Mouse (Mus musculus) MEL (cell line): Measurements from ENCODE around the gene Polr2j. TPM values are rescaled to one million over a fixed set of nuclear protein-coding genes. Genes with fewer than 3 reads are reported as not detected.

Experiments
- DNase-seq: peaks from one replicate; pipeline ENCODE4 v3.0.0; 2011; ENCODE audit warnings: low read depth, low spot score
- H3K27ac ChIP-seq: 2 replicates; pipeline ENCODE4 v1.5.1; 2012; ENCODE audit warnings: low read depth, mild to moderate bottlenecking, control low read depth, low read length, moderate library complexity; ENCODE audit not compliant: control insufficient read depth
- H3K27me3 ChIP-seq, 2 experiments: fragments of 150-350 bp in 1 of 2; sonication (generic) in 1 of 2; 2 replicates each; pipeline ENCODE4 v1.6.1; 2012; ENCODE audit warnings: low read length in 2 of 2, mild to moderate bottlenecking in 2 of 2, improper control_type of control experiment in 1 of 2, moderate library complexity in 1 of 2; ENCODE audit not compliant: insufficient read depth in 2 of 2, control insufficient read depth in 1 of 2
- H3K36me3 ChIP-seq, 2 experiments: 2 replicates each; pipeline ENCODE4 v1.6.1; 2012 to 2014; ENCODE audit warnings: low read length in 2 of 2, improper control_type of control experiment in 1 of 2, inconsistent platforms in 1 of 2, mild to moderate bottlenecking in 1 of 2; ENCODE audit not compliant: insufficient read depth in 2 of 2, control insufficient read depth in 1 of 2
- H3K4me1 ChIP-seq, 2 experiments: fragments of 150-350 bp in 1 of 2; sonication (generic) in 1 of 2; 2 replicates each; pipeline ENCODE4 v1.6.1; 2012; ENCODE audit warnings: low read length in 2 of 2, improper control_type of control experiment in 1 of 2, mild to moderate bottlenecking in 1 of 2; ENCODE audit not compliant: insufficient read depth in 2 of 2, control insufficient read depth in 1 of 2
- H3K4me3 ChIP-seq, 2 experiments: fragments of 150-350 bp in 1 of 2; sonication (generic) in 1 of 2; 2 replicates each; pipeline ENCODE4 v1.5.1; 2012; ENCODE audit warnings: low read depth in 2 of 2, low read length in 2 of 2, mild to moderate bottlenecking in 2 of 2, moderate library complexity in 2 of 2, control low read depth in 1 of 2, improper control_type of control experiment in 1 of 2; ENCODE audit not compliant: control insufficient read depth in 1 of 2, insufficient read depth in 1 of 2
- H3K79me2 ChIP-seq: 2 replicates; pipeline ENCODE4 v1.6.1; 2012; ENCODE audit warnings: mild to moderate bottlenecking, low read length, moderate library complexity; ENCODE audit not compliant: control insufficient read depth, poor library complexity, insufficient read depth
- H3K9ac ChIP-seq: 2 replicates; pipeline ENCODE4 v1.6.1; 2012; ENCODE audit warnings: low read depth, mild to moderate bottlenecking, control low read depth, low read length, moderate library complexity; ENCODE audit not compliant: control insufficient read depth, poor library complexity, severe bottlenecking
- H3K9me3 ChIP-seq: fragments of 150-350 bp; sonication (generic); replicated peaks from 2 replicates; pipeline ENCODE4 v1.6.1; 2012; ENCODE audit warnings: mild to moderate bottlenecking, low read length, improper control_type of control experiment, moderate library complexity; ENCODE audit not compliant: insufficient read depth
- CTCF ChIP-seq, 3 experiments: IDR thresholded peaks in 2 of 3; conservative IDR thresholded peaks in 1 of 3; 2 replicates each; pipeline ENCODE4 v1.5.1; 2011 to 2012; ENCODE audit warnings: low read length in 3 of 3, low read depth in 2 of 3, mild to moderate bottlenecking in 2 of 3, improper control_type of control experiment in 1 of 3, inconsistent platforms in 1 of 3, mixed read lengths in 1 of 3, moderate library complexity in 1 of 3; ENCODE audit not compliant: control insufficient read depth in 1 of 3, insufficient read depth in 1 of 3, poor library complexity in 1 of 3, severe bottlenecking in 1 of 3
- EP300 ChIP-seq, 2 experiments: IDR thresholded peaks; 2 replicates each; pipeline ENCODE4 v1.6.1; 2011; ENCODE audit warnings: improper control_type of control experiment in 2 of 2, low read length in 2 of 2, low read depth in 1 of 2, mild to moderate bottlenecking in 1 of 2
- ETS1 ChIP-seq: IDR thresholded peaks from 2 replicates; pipeline ENCODE4 v1.6.1; 2012; ENCODE audit warnings: low read depth, mild to moderate bottlenecking, inconsistent platforms, low read length, improper control_type of control experiment, moderate library complexity
- GATA1 ChIP-seq: IDR thresholded peaks from 2 replicates; pipeline ENCODE4 v1.6.1; 2011; ENCODE audit warnings: low read depth, low read length, improper control_type of control experiment
- HCFC1 ChIP-seq: IDR thresholded peaks from 2 replicates; pipeline ENCODE4 v1.6.1; 2012; ENCODE audit warnings: low read depth, mild to moderate bottlenecking, inconsistent platforms, low read length, improper control_type of control experiment, moderate library complexity
- MAFK ChIP-seq: IDR thresholded peaks from 2 replicates; pipeline ENCODE4 v1.6.1; 2011; ENCODE audit warnings: low read depth, mild to moderate bottlenecking, low read length, improper control_type of control experiment, borderline replicate concordance
- MAZ ChIP-seq: IDR thresholded peaks from 2 replicates; pipeline ENCODE4 v1.6.1; 2012; ENCODE audit warnings: low read depth, mild to moderate bottlenecking, inconsistent platforms, low read length, improper control_type of control experiment
- MYC ChIP-seq: IDR thresholded peaks from 2 replicates; pipeline ENCODE4 v1.6.1; 2011; ENCODE audit warnings: low read depth, mild to moderate bottlenecking, low read length, improper control_type of control experiment, moderate library complexity
- NELFE ChIP-seq: IDR thresholded peaks from 2 replicates; pipeline ENCODE4 v1.6.1; 2011; ENCODE audit warnings: low read depth, low read length, improper control_type of control experiment
- POLR2AphosphoS5 ChIP-seq: IDR thresholded peaks from 2 replicates; pipeline ENCODE4 v1.6.1; 2012; ENCODE audit warnings: low read depth, borderline replicate concordance, mild to moderate bottlenecking, inconsistent platforms, low read length, moderate library complexity, mixed read lengths
- RAD21 ChIP-seq: IDR thresholded peaks from 2 replicates; pipeline ENCODE4 v1.6.1; 2011; ENCODE audit warnings: mild to moderate bottlenecking, low read depth, low read length, improper control_type of control experiment
- RCOR1 ChIP-seq: IDR thresholded peaks from 2 replicates; pipeline ENCODE4 v1.6.1; 2012; ENCODE audit warnings: low read depth, mild to moderate bottlenecking, inconsistent platforms, low read length, improper control_type of control experiment
- SIN3A ChIP-seq: IDR thresholded peaks from 2 replicates; pipeline ENCODE4 v1.6.1; 2012; ENCODE audit warnings: low read length, improper control_type of control experiment, inconsistent platforms
- TAL1 ChIP-seq: IDR thresholded peaks from 2 replicates; pipeline ENCODE4 v1.6.1; 2012; ENCODE audit warnings: mild to moderate bottlenecking, inconsistent platforms, low read length, moderate library complexity, mixed read lengths
- TCF12 ChIP-seq: IDR thresholded peaks from 2 replicates; pipeline ENCODE4 v1.6.1; 2014; ENCODE audit warnings: low read depth, mild to moderate bottlenecking, inconsistent platforms, low read length, improper control_type of control experiment, moderate library complexity
- UBTF ChIP-seq: IDR thresholded peaks from 2 replicates; pipeline ENCODE4 v1.6.1; 2012; ENCODE audit warnings: low read depth, mild to moderate bottlenecking, inconsistent platforms, low read length, improper control_type of control experiment, moderate library complexity, borderline replicate concordance; ENCODE audit not compliant: insufficient read depth
- USF1 ChIP-seq: IDR thresholded peaks from 2 replicates; pipeline ENCODE4 v1.6.1; 2014; ENCODE audit warnings: low read depth, mild to moderate bottlenecking, inconsistent platforms, low read length, improper control_type of control experiment, moderate library complexity
- polyA plus RNA-seq, 2 experiments: library from polyadenylated mRNA; stranded (reverse) in 1 of 2; unstranded in 1 of 2; fragments of >175 nt in 1 of 2; fragments of >200 nt in 1 of 2; gene quantifications; 2 replicates each; pipeline versions ENCODE4 v1.2.1 to v1.2.4; 2012; ENCODE audit warnings: low replicate concordance in 2 of 2, low read depth in 1 of 2; ENCODE audit not compliant: insufficient read length in 2 of 2, insufficient read depth in 1 of 2, missing spikeins in 1 of 2
- total RNA-seq: library from RNA; depleted of rRNA; stranded (reverse); fragments of 300-350 nt; gene quantifications from 2 replicates; pipeline ENCODE4 v1.2.3, GENCODE M21; 2012

The Polr2j gene
- total and polyA plus RNA-seq, 3 experiments, result 269 to 316 TPM; not detected in 1

GRCm38 (mm10) chr5:136144606-136145430 is 28.4 kb downstream of the Polr2j start:
- Histone ChIP-seq H3K27me3 (no peaks in the 10 kb centered on the region), H3K9me3 (no peaks in the 10 kb centered on the region), H3K9ac (peak overlapping the region; percentile 37), H3K27ac (peak overlapping the region; percentile 40), H3K79me2 (no peaks in the 10 kb centered on the region), H3K4me3 (no peak overlapping the region), H3K4me1 (peaks cover 20 to 39% of the 10 kb centered on the region in 2 experiments), H3K36me3 (peaks cover 2 to 21% of the 10 kb centered on the region in 2 experiments; a peak in 3 of 4 replicates)
- peak; percentile 64 for DNase-seq
- TF ChIP-seq EP300 (IDR thresholded peaks at IDR 0.05; ENCODE audit: low read depth in 1 of 2, low read length in 2 of 2) (peak in 1 of 2 experiments; percentile 73; a peak in 2 of 4 replicates), RCOR1 (peak; percentile 44; the same call in 1 of the 2 replicates), TAL1 (peak; percentile 72), MYC (no peak), TCF12 (peak; percentile 77), ETS1 (peak; percentile 65), HCFC1 (no peak)

DNA sequence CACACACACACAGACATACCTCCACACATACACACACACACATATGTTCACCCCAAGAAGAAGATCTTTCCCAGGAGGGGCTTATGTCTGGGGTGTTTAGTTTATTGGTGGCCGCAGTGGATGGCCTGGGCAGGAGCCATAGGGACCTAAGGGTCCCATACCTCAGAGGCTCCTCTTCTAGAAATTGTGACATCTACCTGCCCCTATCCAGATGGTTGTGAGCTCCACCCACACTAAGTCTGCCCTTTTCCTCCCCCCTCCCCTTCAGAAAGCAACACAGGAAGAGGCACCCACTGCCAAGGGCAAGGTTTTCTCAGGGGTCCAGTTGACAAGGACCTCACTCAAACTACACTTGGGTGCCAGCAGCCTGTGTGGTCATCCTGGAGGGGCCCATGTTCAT is 30.5 kb downstream of the Polr2j start:
- TF ChIP-seq NELFE (no peak), ETS1 (no peak), MAFK (no peak), CTCF (IDR thresholded peaks at IDR 0.05 in 2 of 3, conservative IDR thresholded peaks at IDR 0.05 in 1 of 3; ENCODE audit: control insufficient read depth in 1 of 3, insufficient read depth in 1 of 3, low read depth in 2 of 3, low read length in 3 of 3, poor library complexity in 1 of 3, severe bottlenecking in 1 of 3) (no peak), TCF12 (no peak), RAD21 (no peak), SIN3A (no peak), USF1 (no peak), POLR2AphosphoS5 (no peak), UBTF (no peak), MAZ (no peak), GATA1 (no peak)
- TF ChIP-seq, all 39 proteins: peak for 0
- H3K4me3 ChIP-seq, result no peak overlapping the region
- H3K9ac ChIP-seq, result no peak overlapping the region
- peaks cover 20 to 40% of the 10 kb centered on the region in 2 experiments for H3K4me1 ChIP-seq
- H3K36me3 ChIP-seq, result peaks cover 0 to 22% of the 10 kb centered on the region in 2 experiments; a peak in 3 of 4 replicates
- no peaks in the 10 kb centered on the region for H3K27me3 ChIP-seq
- no peaks in the 10 kb centered on the region for H3K79me2 ChIP-seq
- no peaks in the 10 kb centered on the region for H3K9me3 ChIP-seq
- DNase-seq, result no peak
- H3K27ac ChIP-seq, result no peak overlapping the region
